Mouse (Mus musculus) CH12.LX (cell line): ENCODE data around the gene Cdh13.

Experiments used
- CHD2 ChIP-seq: IDR thresholded peaks from 2 replicates; pipeline ENCODE4 v1.6.1; 2011; ENCODE audit warnings: low read length, improper control_type of control experiment
- CTCF ChIP-seq, 2 experiments: IDR thresholded peaks in 1 of 2; conservative IDR thresholded peaks in 1 of 2; 2 replicates each; pipeline ENCODE4 v1.5.1; 2011 to 2012; ENCODE audit warnings: low read depth in 2 of 2, low read length in 2 of 2, improper control_type of control experiment in 1 of 2, inconsistent platforms in 1 of 2, mild to moderate bottlenecking in 1 of 2, moderate library complexity in 1 of 2
- ETS1 ChIP-seq: conservative IDR thresholded peaks from 2 replicates; pipeline ENCODE4 v1.6.1; 2012; ENCODE audit warnings: low read depth, mild to moderate bottlenecking, inconsistent platforms, low read length, improper control_type of control experiment, moderate library complexity
- POLR2A ChIP-seq: IDR thresholded peaks from 2 replicates; pipeline ENCODE4 v1.6.1; 2011; ENCODE audit warnings: low read depth, mild to moderate bottlenecking, improper control_type of control experiment, low read length
- POLR2AphosphoS2 ChIP-seq: IDR thresholded peaks from 2 replicates; pipeline ENCODE4 v1.6.1; 2011; ENCODE audit warnings: low read depth, low read length, improper control_type of control experiment
- RAD21 ChIP-seq: IDR thresholded peaks from 2 replicates; pipeline ENCODE4 v1.6.1; 2011; ENCODE audit warnings: low read depth, mild to moderate bottlenecking, low read length, improper control_type of control experiment, moderate library complexity
- SMC3 ChIP-seq: IDR thresholded peaks from 2 replicates; pipeline ENCODE4 v1.6.1; 2011; ENCODE audit warnings: low read depth, low read length, improper control_type of control experiment
- ZC3H11A ChIP-seq: IDR thresholded peaks from 2 replicates; pipeline ENCODE4 v1.6.1; 2012; ENCODE audit warnings: low read depth, mild to moderate bottlenecking, inconsistent platforms, low read length, improper control_type of control experiment

GRCm38 (mm10) chr8:118436751-118437150 lies 153.2 kb downstream of the Cdh13 start:
- TF ChIP-seq RAD21 (no peak), CHD2 (no peak), CTCF (conservative IDR thresholded peaks at IDR 0.05 in 1 of 2, IDR thresholded peaks at IDR 0.05 in 1 of 2; ENCODE audit: low read depth in 2 of 2, low read length in 2 of 2) (no peak), ZC3H11A (no peak), POLR2A (no peak), POLR2AphosphoS2 (no peak), SMC3 (no peak), ETS1 (no peak)
